Mouse (Mus musculus) liver, adult 2 months (tissue): Measurements from ENCODE around the gene Emc10. TPM values are rescaled to one million over a fixed set of nuclear protein-coding genes. Genes with fewer than 3 reads are reported as not detected.

Experiments
- DNase-seq: peaks from one replicate; pipeline ENCODE4 v3.0.0-alpha.2; 2011; ENCODE audit warnings: low read depth, low spot score; ENCODE audit errors: extremely low read depth
- H3K27ac ChIP-seq: fragments of 200-500 bp; replicated peaks from 2 replicates; pipeline ENCODE4 v1.5.1; 2012; ENCODE audit warnings: low read depth, mild to moderate bottlenecking, control low read depth, inconsistent platforms, low read length; ENCODE audit not compliant: insufficient read depth
- H3K27me3 ChIP-seq: fragments of 200-500 bp; 2 replicates; pipeline ENCODE4 v1.6.1; 2012; ENCODE audit warnings: mild to moderate bottlenecking, moderate library complexity, low read length, inconsistent platforms; ENCODE audit not compliant: control insufficient read depth, insufficient read depth
- H3K36me3 ChIP-seq: fragments of 200-500 bp; 2 replicates; pipeline ENCODE4 v1.6.1; 2012; ENCODE audit warnings: low read length, inconsistent platforms; ENCODE audit not compliant: control insufficient read depth, insufficient read depth
- H3K4me1 ChIP-seq: fragments of 200-500 bp; 2 replicates; pipeline ENCODE4 v1.6.1; 2011; ENCODE audit warnings: low read length; ENCODE audit not compliant: control insufficient read depth, insufficient read depth
- H3K4me3 ChIP-seq: fragments of 200-500 bp; 2 replicates; pipeline ENCODE4 v1.5.1; 2011; ENCODE audit warnings: low read depth, mild to moderate bottlenecking, control low read depth, low read length, moderate library complexity; ENCODE audit not compliant: insufficient read depth
- H3K79me2 ChIP-seq: fragments of 200-500 bp; 2 replicates; pipeline ENCODE4 v1.6.1; 2012; ENCODE audit warnings: inconsistent platforms, mild to moderate bottlenecking, low read length, moderate library complexity; ENCODE audit not compliant: control insufficient read depth, insufficient read depth
- H3K9ac ChIP-seq: fragments of 200-500 bp; 2 replicates; pipeline ENCODE4 v1.6.1; 2012; ENCODE audit warnings: low read depth, mild to moderate bottlenecking, control low read depth, inconsistent platforms, low read length
- CTCF ChIP-seq: fragments of 200-500 bp; IDR thresholded peaks from 2 replicates; pipeline ENCODE4 v1.5.1; 2011; ENCODE audit warnings: low read depth, low read length, control low read depth
- POLR2A ChIP-seq: fragments of 200-500 bp; IDR thresholded peaks from 2 replicates; pipeline ENCODE4 v1.6.1; 2011; ENCODE audit warnings: low read length, control low read depth; ENCODE audit not compliant: insufficient read depth; ENCODE audit errors: extremely low read depth
- WGBS: fragments of 180-500 bp; shearing (Covaris S2); methylation state at CpG from one replicate; pipeline ENCODE4 v1.1.7; 2018; 5-methylcytosine and 5-hydroxymethylcytosine counted together
- polyA plus RNA-seq: library from polyadenylated mRNA; depleted of rRNA; stranded (reverse); fragments of >200 nt; gene quantifications from 2 replicates; pipeline ENCODE4 v1.2.3, GENCODE M21; 2012
- total RNA-seq: library from RNA; depleted of rRNA; stranded (reverse); fragments of >200 nt; gene quantifications from 2 replicates; pipeline ENCODE4 v1.2.3, GENCODE M21; 2014

The Emc10 gene
- total and polyA plus RNA-seq, 2 experiments, result 29.7 to 287 TPM

DNA sequence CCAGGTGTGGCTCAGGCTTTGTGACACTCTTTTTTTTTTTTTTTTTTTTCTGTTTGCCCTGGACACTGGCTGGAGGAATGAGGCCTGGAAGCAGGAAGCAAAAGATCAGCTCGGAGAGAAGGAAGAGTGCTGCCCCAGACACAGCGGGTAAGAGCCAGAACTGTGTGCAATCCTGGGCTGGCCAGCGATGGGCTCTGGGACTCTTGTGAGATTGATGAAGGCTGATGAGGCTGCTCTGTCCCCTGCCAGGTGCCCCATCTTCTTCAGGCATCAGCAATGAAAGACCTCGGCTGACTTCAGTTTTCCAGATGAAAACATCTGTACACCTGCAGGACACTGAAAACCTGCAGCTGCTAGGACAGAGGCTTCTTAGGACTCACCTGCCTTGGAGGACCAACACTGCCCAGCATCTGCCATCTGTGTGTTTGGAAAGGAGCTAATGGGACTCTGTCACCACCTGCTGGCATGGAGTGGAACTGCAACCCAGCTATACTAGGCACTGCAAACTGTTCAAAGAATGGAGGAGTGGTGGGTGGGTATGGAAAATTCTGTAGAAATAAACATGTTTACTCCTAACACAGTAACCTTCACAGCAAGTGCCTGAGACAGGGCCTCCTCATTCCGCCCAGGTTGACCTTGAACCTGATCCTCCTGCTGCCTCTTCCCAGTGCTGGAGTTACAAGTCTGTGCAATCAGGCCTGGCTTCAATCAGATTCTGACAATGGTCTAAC is 11.3 kb downstream of the Emc10 start:
- no peak overlapping the region for H3K27ac ChIP-seq
- 34% methylated on average over 5 of the region's 5 CpGs for WGBS

DNA sequence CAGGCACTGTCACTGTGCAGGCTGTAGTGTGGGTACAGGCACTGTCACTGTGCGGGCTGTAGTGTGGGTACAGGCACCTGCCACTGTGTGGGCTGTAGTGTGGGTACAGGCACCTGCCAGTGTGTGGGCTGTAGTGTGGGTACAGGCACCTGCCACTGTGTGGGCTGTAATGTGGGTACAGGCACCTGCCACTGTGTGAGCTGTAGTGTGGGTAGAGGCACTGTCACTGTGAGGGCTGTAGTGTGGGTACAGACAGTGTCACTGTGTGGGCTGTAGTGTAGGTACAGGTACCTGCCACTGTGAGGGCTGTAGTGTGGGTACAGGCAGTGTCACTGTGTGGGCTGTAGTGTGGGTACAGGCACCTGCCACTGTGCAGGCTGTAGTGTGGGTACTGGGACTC is 12.2 kb downstream of the Emc10 start:
- Histone ChIP-seq H3K4me3 (no peak overlapping the region), H3K79me2 (no peaks in the 10 kb centered on the region), H3K27me3 (no peaks in the 10 kb centered on the region; the same call in 1 of the 2 replicates), H3K9ac (no peak overlapping the region), H3K4me1 (no peaks in the 10 kb centered on the region), H3K36me3 (no peaks in the 10 kb centered on the region), H3K27ac (no peak overlapping the region)
- TF ChIP-seq POLR2A, result no peak
- TF ChIP-seq CTCF, result no peak
- DNase-seq, result no peak
- 95% methylated on average over 1 of the region's 1 CpGs for WGBS

More for the DNA sequence above, 11.3 kb downstream of the Emc10 start:
- Histone ChIP-seq H3K9ac (no peak overlapping the region), H3K27me3 (no peaks in the 10 kb centered on the region; the same call in 1 of the 2 replicates), H3K4me1 (no peaks in the 10 kb centered on the region), H3K4me3 (no peak overlapping the region), H3K36me3 (no peaks in the 10 kb centered on the region), H3K79me2 (no peaks in the 10 kb centered on the region)
- TF ChIP-seq CTCF, result peak; percentile 95
- TF ChIP-seq POLR2A, result no peak
- DNase-seq, result peak; percentile 47

DNA sequence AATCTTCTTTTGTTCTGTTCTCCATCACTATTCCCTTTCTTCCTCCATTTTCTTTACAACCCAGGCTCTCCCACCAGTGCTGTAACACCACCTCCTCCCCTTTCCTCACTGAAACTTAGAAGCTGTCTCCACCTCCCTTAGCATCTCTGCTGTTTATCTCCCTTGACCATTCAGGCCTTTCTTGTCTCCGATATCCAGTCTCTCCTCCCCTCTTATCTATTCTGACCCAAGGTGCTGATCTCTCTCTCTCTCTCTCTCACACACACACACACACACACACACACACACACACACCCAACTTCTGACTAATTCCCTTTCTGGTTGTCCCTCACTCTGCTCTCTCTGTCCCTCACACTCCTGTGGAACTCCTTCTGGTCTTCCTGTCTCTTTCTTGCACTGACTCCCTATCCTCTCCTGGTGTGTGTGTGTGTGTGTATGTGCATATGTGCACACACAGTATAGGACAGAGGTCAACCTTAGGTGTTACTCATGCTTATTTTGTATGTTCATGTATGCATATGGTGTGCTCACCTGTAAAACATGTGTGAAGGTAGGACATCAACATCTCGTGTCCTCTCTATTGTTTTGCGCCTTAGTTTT is 13.4 kb downstream of the Emc10 start:
- DNase-seq, result no peak
- Histone ChIP-seq H3K36me3 (no peaks in the 10 kb centered on the region), H3K4me1 (no peaks in the 10 kb centered on the region), H3K27ac (no peak overlapping the region), H3K27me3 (no peaks in the 10 kb centered on the region; the same call in 1 of the 2 replicates), H3K79me2 (no peaks in the 10 kb centered on the region), H3K9ac (no peak overlapping the region), H3K4me3 (no peak overlapping the region)
- WGBS, result 59% methylated on average over 3 of the region's 3 CpGs
- TF ChIP-seq CTCF (no peak), POLR2A (no peak)

DNA sequence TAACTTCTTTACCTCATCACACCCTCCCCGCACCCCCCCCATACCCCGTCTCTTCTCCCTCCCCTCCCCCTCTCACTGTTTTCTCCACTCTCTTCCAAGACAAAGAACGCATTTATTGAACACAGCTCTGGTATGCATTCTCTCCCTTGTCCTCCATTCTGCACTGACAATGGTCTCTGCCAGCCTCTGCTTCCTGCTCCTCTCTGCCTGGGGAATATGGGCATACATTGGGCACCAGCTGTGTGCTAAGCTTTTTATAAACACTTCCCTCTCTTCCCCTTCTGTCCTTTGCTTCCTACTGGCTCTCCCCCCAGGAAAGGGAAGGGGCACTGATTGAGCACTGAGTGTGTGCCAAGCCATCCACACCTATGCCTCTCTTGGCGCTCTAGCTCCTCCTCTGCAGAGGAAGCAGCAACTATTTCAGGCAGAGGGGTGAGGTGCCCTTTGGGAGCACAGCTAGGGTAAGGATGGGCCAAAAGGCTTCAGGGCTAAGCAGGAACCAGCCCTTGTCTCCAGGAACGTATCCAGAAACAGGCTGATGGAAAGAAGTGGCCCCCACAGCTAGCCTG is 21.2 kb downstream of the Emc10 start:
- no peak for DNase-seq
- Histone ChIP-seq H3K9ac (no peak overlapping the region), H3K36me3 (no peaks in the 10 kb centered on the region), H3K4me1 (peaks cover 6% of the 10 kb centered on the region), H3K27me3 (no peaks in the 10 kb centered on the region), H3K79me2 (no peaks in the 10 kb centered on the region), H3K4me3 (no peak overlapping the region), H3K27ac (no peak overlapping the region)
- no peak for TF ChIP-seq CTCF
- TF ChIP-seq POLR2A, result no peak
- WGBS, result 52% methylated on average over 5 of the region's 5 CpGs

DNA sequence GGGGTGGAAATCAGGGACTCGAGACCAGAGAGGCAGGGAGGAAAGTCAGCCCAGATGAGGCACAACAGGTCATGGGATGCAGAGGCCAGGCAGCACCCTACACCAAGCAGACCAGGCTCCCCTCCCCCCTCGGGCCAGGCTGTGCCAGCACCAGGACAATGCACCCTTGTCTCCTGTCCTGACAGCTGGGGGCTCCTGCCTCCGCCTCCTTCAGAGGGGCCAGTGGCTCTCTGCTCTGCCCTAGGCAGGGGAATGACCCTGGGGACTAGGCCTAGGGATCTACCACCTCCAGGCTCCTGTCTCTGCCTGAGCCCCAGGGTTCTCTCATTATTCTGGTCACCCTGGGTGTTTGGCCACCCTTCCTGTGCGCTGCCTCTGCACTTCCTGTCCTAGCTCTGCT is 21.9 kb downstream of the Emc10 start:
- no peak for DNase-seq
- no peaks in the 10 kb centered on the region for H3K27me3 ChIP-seq
- no peak overlapping the region for H3K4me3 ChIP-seq
- H3K36me3 ChIP-seq, result no peaks in the 10 kb centered on the region
- H3K27ac ChIP-seq, result no peak overlapping the region
- H3K79me2 ChIP-seq, result no peaks in the 10 kb centered on the region
- 50% methylated on average over 4 of the region's 4 CpGs for WGBS
- H3K9ac ChIP-seq, result no peak overlapping the region
- TF ChIP-seq CTCF (no peak), POLR2A (no peak)
- H3K4me1 ChIP-seq, result peaks cover 6% of the 10 kb centered on the region
